Mouse (Mus musculus) lung, postnatal 25 days (tissue): ENCODE data around the gene Asb16.

Source experiments
- DNase-seq: peaks from one replicate; pipeline ENCODE4 v3.0.0; 2022; ENCODE audit warnings: low spot score

Gene Asb16

GRCm38 (mm10) chr11:102268520-102269244, at the start of gene Asb16:
TSS of gene Asb16 (plus strand) at chr11:102268743.
- no peak for DNase-seq

DNA sequence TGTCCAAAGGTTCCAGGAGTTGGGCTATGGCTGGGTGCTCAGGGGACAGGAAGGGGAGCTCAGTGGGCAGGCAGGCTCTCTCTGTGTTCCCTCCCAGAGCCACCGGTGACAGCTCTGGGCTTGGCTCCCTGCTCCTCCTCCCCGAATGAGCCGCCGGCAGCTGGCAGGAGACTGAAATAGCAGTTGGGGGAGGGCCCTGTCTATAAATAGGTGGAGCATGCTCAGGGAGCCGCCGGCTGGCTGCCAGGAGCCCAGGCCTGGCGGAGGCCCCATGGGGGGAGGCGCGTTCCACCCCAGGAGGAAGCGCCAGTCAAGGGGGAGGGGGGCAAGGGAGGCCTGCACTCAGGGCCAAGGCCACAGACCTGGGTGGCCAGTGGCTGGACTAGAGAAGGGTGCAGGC, 49.8 kb upstream of the Asb16 start:
- DNase-seq: peak; percentile 97

- DNase-seq: no peak
Measured at GRCm38 (mm10) chr11:102219247-102219993, 49.1 kb upstream of the Asb16 start.

DNA sequence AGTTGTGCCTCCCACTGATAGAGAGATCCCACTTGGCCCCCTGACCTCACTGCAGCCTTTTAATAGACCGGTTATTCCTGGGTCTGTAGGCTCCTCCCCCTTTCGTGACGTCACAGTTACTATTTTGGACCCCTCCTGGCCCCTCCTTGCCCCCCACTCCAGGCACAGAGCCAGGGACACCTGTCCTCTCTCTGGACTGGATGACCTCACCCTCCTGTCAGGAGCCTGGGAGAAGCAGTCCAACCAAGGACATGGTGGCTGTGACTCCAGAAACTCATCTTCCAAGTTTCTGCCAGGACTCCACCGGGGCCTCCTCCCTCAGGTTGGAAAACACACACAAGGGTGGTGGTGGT, 48.6 kb upstream of the Asb16 start:
- no peak for DNase-seq

GRCm38 (mm10) chr11:102220451-102220850, 48.1 kb upstream of the Asb16 start:
- no peak for DNase-seq

- DNase-seq: no peak
Measured at GRCm38 (mm10) chr11:102221243-102221953, 47.1 kb upstream of the Asb16 start.

GRCm38 (mm10) chr11:102221954-102222351, 46.6 kb upstream of the Asb16 start:
- no peak for DNase-seq

DNA sequence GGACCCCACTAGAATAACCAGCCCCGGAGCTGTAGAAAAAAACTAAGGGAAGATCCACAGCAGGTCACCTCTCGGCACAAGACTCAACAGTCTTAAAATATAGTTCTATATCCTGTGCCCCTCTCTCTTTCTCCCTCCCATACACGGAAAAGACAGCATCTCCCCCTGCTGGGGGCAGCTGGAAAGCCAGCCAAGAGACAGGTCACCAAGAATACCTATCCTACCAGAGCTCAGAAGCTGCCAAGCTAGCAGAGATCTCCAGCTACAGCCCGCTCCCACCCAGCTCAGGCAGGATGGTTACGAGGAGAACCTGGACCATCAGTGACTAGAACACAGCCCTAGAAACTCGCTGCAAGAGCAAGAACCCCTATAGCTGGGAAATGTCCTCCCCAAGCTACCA, 45.4 kb upstream of the Asb16 start:
- no peak for DNase-seq

GRCm38 (mm10) chr11:102224686-102225085, 43.9 kb upstream of the Asb16 start:
- DNase-seq: no peak

- DNase-seq: peak; percentile 62
Measured at GRCm38 (mm10) chr11:102225221-102225620, 43.3 kb upstream of the Asb16 start.

GRCm38 (mm10) chr11:102226067-102226978, 42.2 kb upstream of the Asb16 start:
- no peak for DNase-seq

- DNase-seq: no peak
Measured at GRCm38 (mm10) chr11:102227270-102228190, 41.0 kb upstream of the Asb16 start.

DNA sequence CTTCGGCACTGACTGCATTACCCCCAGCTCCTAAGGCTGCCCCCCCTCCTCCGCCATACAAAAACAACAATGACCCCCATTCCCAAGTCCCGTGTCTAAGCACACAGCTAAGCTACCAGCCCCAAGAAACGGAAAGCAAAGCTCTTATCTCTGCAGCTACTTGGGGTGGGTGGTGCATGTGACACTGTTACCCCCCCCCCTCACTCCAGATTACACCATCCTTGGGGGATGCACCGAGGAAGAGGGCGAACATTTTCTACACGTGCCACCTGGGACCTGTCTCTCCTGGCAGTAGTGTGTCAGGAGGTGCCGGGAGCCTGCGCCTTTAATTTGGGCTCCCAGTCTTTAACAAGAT, 40.4 kb upstream of the Asb16 start:
- no peak for DNase-seq

- no peak for DNase-seq
Measured at GRCm38 (mm10) chr11:102228646-102229268, 39.8 kb upstream of the Asb16 start.

DNA sequence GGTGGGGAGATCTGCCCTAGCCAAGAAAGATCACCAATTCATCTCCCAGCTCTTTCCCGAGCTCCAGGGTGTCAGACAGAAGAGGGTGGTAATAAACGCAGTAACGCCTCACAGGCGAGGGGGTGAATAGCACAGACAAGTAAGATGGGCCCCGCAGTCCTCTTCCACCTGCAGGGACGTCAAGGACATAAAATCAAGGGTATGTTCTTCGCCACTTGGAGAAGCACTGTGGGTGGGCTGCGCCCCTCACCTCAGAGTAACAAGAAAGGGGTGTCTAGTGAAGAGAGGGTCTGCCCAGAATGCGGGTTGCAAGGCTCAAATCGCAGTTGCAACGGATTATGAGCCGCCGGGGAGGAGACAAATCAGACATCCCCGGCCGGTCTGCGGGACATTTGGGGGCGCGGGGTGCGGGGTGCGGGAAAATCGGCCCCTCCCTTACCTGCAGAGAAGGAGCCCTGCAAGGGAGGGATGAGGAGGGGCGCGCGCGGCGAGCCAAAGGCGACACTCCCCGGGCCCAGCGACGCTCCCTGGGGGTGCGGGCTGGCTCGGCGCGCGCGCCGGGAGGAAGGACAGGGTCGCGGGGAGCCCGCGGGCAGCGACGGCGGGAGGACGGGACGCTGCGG, 39.1 kb upstream of the Asb16 start:
- no peak for DNase-seq

GRCm38 (mm10) chr11:102230006-102230741, 38.4 kb upstream of the Asb16 start, which contains the start of gene Hdac5:
TSS of gene Hdac5 (minus strand) at chr11:102230166.
- DNase-seq: peak; percentile 99

GRCm38 (mm10) chr11:102236022-102236421, 32.5 kb upstream of the Asb16 start:
- DNase-seq: no peak

DNA sequence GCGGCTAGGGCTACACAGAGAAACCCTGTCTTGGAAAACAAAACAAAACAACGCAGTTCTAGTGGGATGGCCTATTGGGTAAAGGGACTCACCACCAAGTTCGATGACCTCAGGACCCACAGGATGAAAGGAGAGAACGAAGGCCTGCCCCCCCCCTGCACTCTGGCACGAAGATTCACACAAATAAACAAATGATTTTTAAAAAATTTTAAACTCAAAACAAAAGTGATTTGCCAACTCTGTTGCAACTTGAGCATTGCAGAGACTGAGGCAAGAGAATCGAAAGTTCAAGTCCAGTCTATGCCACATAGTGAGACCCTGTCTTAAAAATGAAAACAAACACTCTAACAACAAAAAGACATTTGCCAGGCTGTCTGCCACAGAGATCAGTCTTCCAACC, 27.9 kb upstream of the Asb16 start:
- no peak for DNase-seq

- no peak for DNase-seq
Measured at GRCm38 (mm10) chr11:102241246-102241645, 27.3 kb upstream of the Asb16 start.
